Mouse (Mus musculus) adrenal gland, postnatal 25 days (tissue): ENCODE measurements around the gene Aldh8a1. TPM values are rescaled to one million over a fixed set of nuclear protein-coding genes. Genes with fewer than 3 reads are reported as not detected.

Experiments
- DNase-seq: peaks from one replicate; pipeline ENCODE4 v3.0.0; 2021; ENCODE audit warnings: mixed read lengths
- long read RNA-seq: library from polyadenylated mRNA; stranded (forward); transcript quantifications from one replicate; pipeline ENCODE4 v2.0.0, GENCODE M21; 2021
- total RNA-seq: library from RNA; stranded (reverse); gene quantifications from 2 replicates; pipeline ENCODE4 v1.2.3, GENCODE M21; 2021

The Aldh8a1 gene
- 0.12 and 0.67 TPM in 2 replicates for total RNA-seq
- long read RNA-seq, transcript Aldh8a1-201 (7 exons, 2,259 nt): major isoform, 264 of 286 reads
- long read RNA-seq, partial matches to known transcripts: 15 of 286 reads
- long read RNA-seq, other reads (novel, unspliced or antisense): 7 of 286 reads

DNA sequence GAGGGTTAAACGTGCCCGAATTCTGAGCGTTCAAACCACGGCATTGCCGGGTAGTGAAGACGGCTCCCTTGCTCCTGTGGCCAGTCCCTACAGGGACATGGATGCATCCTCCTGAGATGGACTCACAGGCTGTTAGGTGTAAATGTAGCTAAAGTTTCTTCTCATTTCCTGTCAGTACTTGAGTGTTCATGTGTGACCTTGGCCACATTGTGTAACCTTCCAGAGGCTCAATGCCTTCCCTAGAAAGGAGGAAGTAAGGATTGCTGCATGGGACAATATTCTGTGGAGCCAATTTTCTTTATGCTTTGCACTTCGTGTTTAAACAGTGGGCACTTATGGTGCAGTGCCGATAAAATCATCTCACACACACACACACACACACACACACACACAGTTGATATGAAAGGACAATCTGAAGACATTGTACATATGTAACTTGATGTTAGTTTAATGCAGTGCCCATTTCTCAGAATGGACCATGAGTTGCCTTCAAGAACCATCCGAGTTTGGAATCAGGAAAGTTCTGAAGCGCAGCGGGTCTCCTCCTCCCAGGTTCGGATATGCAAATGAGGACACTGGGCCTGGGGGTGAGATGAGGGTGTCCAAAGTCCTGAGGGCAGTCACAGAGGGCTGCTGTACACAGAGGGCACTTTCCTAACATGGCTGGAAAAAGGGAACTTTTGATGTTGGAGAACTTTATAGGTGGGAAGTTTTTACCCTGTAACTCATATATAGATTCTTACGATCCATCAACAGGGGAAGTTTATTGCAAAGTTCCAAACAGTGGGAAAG lies at the start of gene Aldh8a1:
Aldh8a1 (plus strand) TSS at position 610 of the 792 bp plus-strand sequence.
- DNase-seq: no peak

DNA sequence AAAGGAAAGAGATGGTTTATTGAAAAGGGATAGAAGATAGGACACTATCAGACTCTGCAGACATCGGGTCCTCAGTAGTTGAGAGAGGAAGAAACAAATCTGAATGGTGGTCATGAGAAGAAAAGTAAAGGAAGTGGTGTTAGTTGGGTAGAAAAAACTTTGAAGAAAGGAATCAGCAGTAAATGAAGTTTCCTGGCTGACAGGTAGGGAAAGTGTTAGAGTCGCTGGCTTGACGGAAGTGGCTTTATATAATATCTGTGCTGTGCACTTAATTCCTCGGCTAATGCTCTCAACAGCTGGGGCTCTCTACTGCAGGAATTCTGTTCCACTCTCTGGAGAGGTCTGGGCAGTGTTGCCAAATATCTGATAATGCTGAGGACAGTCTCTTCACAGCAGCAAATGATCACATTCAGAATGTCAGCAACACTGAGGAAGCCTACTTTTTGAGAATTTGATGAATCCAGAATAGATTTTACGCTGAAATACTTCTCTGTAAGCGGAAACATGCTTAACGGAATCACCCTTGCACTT lies 49.4 kb upstream of the Aldh8a1 start:
- no peak for DNase-seq

DNA sequence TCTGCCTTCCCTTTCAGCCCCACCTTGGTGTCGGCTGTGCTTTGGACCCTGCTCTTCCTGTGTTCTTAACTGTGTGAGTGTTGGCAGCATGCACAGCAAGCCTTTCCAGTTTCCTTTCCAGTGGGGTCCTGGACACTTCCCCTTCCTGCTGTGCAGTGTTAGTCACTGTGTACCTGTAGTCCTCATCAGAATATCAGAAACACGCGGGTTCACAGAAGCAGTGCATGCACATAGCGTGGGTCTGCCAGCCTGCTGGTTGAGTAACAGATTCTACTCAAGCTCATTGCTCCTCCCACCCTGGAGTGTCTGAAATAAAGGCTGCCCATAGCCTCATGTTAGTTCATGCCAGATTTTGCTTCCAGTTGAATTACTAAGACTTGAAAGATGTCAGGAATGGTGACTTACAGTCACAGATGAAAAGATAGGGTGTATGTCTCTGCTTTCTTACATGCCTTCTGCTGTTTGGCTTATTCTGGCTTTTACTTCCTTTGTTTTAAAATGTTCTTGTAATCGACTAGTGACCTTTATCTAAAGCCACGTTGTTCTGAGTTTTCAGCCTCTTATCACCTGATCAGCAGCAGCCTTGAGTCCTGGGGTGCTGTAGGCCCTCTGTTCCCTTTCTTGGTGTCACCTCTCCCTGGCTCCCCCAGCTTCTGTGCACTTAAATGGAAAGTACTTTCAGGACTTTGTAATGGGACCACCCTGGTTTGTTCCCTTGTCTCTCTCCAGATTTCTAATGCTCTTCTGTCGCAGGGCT lies 42.6 kb upstream of the Aldh8a1 start:
- DNase-seq: no peak

DNA sequence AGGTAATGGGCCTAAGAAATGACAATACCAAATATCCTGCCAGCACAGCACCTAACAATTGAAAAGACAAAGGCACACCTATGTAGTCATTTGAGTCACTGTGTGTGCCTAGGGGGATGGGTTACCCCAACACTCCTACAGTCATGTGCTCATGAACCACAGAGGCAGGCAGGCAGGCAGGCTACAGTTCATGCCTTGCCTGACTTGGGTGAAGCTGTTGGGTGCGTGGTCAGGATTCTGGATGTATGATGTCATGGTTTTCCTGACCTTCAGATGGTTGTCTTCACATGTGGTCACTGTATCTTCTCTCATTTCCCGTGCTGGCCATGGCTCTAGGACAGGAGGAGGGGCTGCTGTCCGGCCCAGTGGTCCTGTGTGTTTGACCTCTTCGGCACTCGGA lies 41.6 kb upstream of the Aldh8a1 start:
- no peak for DNase-seq

DNA sequence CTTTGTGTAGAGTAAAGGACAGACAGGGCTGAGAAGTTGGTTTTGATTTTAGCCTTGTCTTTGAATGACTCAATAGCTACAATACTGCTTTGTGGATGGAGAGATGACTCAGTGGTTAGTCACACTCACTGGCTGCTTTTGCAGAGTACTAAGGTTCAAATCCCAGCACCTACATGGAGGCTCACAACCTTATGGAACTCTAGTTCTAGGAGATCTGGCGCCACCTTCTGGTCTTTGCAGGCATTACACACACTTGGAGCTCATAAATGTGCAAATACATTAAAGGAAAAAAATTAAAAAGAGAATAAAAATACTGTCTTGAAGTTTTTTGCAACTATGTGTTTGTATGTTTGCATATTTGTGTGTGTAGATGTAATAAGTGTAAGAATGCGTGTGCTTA lies 39.9 kb upstream of the Aldh8a1 start:
- no peak for DNase-seq

DNA sequence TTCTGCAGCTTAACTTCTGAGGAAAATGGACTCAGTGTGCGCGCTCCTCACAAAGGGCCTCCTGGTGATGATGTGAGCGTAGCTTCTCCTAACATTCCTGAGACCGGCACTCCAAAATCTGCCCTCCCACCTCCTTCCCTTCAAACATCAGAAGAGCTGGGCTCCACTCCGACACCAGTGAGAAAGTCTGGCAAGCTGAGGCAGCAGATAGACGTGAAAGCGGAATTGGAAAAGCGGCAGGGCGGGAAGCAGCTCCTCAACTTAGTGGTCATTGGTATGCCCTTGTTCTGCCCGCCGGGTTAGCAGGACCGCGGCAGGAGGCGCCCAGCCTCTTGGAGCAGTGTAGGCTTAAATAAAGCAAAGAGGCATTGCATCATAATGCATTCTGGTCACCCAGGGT lies 35.4 kb upstream of the Aldh8a1 start:
- no peak for DNase-seq

DNA sequence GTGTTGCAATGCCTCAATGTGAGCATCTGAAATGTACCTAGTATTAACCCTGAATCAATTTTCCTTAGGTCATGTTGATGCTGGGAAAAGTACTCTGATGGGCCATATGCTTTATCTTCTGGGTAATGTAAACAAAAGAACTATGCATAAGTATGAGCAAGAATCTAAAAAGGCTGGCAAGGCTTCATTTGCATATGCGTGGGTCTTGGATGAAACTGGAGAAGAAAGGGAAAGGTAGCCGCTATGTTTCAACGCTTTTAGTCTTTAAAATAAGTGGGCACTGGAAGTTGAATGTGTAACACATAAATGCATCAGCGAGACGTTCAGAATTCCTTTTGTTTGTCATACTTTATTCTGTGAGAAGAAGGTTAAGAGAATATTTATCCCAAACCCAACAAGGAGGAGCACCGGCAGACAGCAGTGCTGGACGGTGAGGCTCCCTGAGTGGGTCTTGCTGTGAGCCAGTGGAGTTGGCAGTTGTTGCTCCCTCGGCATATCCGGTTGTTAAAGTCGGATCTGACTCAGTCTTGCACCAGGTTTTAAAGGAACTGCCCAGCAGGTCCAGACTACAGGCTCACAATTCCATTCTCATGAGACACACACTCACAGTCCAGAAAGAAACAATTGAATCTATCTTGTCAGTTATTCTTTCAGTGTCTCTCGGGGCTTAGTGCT lies 34.6 kb upstream of the Aldh8a1 start:
- no peak for DNase-seq

DNA sequence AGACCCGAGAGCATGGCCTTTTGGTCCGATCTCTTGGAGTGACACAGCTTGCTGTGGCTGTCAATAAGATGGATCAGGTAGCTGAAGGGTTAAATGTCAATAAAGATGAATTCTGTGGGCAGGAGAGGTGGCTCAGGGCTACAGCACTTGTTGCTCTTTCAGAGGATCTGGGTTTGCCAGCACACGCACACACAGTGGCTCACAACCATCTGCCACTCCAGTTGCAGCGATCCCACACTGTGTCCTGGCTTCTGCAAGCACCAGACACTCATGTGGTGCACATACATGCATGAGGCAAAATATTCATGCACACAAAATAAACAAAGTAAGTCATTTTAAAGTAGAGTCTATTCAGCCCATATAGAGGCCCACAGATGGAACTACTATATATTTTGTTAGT lies 29.8 kb upstream of the Aldh8a1 start:
- DNase-seq: no peak

DNA sequence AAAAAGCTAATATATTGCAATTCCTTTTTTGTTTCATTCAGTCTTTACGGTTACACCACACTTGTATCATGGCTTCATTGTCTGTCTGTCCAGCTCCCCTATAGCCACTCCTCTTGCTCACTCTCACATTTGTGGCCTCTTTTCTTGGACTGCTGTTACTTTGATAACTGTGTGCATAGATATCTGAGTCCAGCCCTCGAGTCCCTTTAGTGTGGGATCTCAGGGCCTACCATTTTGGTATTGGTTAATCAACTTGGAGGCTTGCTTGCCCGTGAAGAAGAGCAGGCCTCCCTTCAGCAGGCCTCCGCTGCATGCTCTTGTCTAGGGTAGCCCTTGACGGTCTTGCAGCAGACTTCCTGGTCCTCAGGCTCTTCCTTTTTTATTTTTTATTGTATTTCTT lies 27.6 kb upstream of the Aldh8a1 start:
- no peak for DNase-seq

DNA sequence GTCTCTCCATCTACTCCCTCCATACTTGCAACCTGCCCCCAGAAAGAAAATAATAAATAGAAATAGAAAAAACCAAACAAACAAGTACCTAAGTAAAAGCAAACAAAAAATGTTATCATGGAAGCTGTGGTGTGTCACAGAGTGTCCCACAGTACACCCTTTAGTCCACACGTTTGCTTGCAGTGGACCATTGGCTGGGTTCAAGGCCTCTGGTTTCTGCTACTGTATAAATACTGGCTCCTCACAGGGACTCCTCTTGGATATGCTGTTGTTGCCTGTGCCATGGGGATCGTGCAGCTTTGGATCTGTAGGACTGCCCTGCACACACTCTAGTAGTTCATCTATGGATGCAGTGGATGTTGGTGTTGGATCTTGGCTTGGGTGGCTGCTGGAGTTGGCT lies 27.1 kb upstream of the Aldh8a1 start:
- no peak for DNase-seq

DNA sequence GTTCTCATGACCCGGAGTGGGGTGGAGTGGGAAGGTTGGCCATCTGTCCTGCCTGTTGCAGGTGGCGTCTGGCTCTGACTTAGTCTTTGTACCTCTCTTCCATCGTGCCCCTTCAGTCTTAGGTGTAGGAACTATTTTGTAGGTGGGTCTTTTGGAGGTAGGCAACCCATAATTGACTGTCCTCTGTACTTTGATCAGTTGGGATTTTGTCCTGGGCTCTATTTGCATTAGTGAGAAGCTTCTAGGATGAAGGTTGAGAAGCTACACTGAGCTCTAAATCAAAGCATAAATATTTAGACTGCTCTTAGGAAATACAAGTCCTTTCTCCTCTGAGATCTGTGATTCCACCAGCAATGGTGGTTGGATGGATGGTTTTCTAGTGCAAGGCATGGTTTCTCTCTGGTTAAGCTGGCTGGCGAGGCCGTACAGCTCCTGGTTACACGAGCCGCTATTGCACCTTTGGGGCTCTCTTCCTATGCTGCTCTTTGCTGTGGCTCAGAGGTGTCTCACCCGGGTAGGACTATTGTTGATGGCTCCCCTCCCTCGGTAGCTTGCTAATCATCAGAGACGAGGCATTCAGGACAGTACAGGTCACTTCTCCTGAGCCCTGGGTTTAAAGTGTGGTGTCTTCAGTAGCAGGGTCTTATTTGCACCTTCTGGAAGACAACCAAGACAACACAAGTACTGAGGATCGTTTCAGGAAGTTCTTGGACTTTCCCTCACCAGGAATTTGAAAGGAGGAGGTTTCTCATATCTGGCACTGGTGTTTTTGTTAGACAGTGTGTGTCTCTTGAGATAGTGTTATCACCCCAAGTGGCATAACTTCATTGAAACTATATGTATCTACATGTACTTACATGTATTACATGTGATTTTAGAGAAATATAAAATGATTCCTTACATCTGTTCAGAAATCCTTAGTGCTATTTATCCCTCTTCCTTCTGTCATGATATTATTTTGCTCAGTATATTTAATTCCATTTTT lies 26.3 kb upstream of the Aldh8a1 start:
- no peak for DNase-seq

DNA sequence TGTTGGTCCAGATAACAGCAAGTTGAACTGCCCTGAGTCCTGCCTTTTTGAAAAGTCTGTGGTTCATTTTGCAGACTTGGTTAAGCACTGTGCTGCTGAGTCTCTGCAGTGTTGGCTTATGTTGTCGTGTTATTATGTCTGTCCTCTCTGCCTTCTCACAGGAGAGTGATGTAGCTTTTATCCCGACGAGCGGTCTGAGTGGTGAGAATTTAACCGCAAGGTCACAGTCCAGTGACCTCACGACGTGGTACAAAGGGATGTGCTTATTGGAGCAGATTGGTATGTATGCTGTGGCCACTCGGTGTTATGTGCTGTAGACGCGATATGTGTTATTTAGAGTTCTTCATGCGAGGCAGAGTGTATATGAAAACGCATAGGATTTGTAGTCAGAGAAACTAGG lies 25.3 kb upstream of the Aldh8a1 start:
- no peak for DNase-seq

DNA sequence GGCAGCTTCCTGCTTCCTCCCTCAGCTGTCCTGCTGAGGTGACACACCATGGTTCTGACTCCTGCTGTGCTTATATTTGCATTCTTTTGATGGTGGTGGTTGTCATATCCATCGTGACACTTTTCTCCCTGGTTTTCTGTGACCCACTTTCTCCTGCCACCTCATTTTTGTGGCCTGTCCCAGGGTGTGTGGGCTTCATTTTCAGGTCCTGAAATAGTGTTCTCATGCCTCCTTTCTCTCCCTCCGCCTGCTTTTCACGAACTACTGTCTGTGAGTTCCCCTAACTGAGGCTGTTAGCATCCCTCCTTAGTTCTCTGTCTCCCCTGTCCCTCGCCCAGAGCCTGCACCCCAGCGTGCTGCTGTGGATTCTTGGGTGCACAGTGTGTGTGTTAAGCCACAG lies 23.2 kb upstream of the Aldh8a1 start:
- DNase-seq: no peak

DNA sequence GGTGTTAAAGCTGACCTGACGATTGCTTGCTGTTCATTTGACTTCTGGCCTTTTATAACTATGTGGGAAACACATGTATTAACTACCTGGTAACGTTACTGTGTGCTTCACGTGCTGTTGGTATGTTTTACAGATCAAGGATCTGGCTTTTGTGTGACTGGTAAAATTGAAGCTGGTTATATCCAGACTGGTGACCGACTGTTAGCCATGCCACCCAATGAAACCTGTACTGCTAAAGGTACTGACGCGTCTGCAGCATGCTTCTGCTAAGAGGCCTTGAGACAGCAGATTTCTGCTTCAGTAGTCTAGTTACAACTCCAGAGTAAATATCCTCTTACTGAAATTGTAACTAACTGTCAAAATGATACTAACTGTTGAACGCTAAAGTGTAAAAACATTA lies 22.6 kb upstream of the Aldh8a1 start:
- DNase-seq: no peak

DNA sequence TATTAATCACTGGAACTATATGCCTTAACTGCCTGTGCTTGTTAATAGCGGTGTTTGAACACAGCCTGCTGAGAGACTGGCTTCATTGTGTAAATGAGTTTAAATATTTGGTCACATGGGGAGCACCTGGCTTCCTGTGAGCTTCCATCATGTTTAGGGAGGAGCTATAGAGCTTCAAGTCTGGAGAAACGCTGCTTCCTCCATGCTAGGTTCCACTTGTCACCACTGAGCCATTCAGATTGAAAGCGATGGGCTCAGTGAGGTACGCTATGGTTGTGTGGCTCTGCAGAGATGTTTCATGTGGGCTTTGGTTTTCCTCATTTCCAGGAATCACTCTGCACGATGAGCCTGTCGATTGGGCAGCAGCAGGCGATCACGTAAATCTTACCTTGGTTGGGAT lies 19.1 kb upstream of the Aldh8a1 start:
- DNase-seq: no peak

DNA sequence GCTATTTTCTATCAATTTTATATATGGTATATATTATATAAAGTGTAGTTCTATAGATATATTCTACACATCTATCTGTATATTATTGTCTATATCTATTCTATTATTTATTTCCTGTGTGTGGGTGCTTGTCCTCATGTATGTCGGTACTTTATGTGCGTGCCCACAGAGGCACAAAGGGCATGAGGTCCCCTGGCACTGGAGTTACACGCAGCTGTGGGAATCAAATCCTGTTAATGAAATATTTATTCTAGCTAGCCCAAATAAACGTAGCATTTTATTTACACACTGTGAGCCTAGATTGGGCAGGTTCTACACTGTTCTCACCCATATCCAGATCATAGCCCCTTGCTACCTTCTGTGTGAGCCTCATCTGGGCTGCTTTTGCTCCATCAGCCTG lies 18.0 kb upstream of the Aldh8a1 start:
- DNase-seq: no peak

DNA sequence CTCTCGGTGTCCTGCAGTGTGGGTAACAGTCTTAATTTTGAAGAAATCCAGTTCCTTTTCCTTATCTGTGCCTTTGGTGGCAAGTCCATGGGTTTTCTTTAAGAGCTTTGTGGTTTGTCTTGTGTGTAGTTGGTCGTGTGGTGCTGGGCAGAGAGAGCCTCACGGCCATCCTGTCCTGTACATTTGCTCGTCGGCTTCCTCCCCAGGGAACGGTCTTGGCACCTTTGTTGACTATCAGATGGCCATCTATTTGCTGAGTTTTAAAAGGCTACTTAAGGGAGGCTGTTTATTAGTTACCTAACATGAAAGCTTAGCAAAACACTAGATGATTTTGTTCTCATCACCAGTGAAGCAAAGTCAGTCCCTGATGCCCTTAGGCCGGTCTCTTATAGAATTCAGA lies 15.2 kb upstream of the Aldh8a1 start:
- DNase-seq: no peak

DNA sequence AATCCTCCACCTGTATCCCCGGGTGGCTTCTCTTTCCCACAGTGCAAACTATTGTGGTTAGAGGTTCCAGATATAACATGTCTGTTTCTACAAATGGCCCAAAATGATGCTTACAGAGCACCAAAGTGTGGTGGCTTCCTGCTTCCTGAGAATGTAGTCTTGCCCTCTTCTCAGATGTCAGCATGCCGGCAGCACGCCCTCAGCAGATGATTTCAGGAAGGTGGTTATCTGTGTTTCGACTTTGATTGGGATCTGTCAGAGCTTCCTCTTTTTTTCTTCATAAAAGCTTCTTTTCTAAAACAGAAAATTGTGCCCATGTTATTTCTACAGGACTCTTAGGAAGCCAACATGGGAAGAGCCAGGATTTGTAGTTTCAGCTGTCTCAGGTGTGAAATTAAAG lies 13.8 kb upstream of the Aldh8a1 start:
- no peak for DNase-seq

DNA sequence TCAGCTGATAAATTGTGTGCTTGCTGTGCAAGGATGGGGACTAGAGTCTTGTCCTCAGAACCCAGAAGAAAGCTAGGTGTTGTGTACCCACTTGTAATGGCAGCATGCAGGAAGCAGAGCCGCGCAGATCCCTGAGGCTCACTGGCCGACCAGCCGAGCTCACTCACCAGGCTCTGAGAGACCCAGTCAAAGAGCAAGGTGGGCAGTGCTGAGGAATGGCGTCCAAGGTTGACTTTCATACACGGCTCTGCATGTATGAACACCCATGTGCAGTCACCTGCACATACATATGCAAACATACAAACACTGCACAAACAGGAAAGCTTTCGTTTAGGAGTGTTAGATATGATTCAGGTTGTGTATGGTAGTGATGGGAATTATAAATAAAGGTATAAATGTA lies 12.1 kb upstream of the Aldh8a1 start:
- no peak for DNase-seq

DNA sequence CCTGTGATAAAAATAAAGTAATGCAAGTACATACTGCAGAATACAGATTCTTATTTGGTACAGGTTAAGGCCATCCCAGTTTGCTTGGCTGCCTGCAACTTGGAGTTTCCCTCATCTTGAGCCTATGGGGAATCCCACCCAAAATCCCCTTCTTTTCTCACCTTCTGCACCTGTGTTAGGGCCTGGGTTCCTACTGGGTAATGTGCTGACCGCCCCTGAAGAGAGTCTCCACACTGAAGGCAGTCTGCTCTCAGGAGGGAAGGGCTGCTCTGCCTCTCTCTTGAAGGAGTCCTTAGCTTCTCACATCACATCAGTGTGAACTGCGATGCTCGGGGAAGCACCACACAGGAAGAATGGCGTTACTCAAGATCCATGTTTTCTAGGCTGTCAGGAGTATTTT lies 11.2 kb upstream of the Aldh8a1 start:
- no peak for DNase-seq

DNA sequence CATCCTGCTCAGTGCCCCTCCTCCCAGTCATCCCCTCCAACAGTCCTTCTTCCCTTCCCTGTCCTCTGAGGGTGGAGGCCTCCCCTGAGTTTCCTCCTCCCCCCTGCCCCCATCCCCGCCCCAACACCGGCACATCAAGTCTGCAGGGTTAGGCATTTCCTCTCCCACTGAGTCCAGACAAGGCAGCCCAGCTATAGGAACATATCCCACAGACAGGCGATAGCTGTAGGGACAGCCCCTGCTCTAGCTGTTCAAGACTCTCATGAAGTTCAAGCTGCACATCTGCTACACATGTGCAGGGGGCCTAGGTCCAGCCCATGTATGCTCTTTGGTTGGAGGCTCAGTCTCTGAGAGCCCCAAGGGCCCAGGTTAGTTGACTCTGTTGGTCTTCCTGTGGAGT lies 10.6 kb upstream of the Aldh8a1 start:
- no peak for DNase-seq

DNA sequence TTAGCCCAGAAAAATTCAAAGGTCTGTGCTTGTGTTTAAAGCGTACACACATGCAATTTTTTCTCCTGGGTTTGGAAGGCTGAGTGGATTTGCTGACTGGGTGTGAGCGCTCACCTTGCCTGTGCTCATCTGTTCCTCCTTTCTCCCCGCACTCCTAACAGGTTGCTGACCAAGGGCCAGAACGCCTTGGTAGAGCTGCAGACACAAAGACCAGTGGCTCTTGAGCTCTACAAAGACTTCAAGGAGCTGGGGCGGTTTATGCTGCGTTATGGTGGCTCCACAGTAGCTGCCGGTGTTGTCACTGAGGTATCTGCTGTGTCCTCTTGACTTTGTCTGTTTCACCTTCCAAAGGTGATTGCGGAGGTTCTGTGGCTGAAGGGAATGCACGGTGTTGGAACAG lies 9.6 kb upstream of the Aldh8a1 start:
- no peak for DNase-seq
